Mouse (Mus musculus) left cerebral cortex, postnatal 25 days (tissue): ENCODE data around the gene Skap2. TPM values are rescaled to one million over a fixed set of nuclear protein-coding genes. Genes with fewer than 3 reads are reported as not detected.

Experiments
- DNase-seq, 2 experiments: peaks; one replicate each; pipeline ENCODE4 v3.0.0; 2022; ENCODE audit warnings: low spot score in 2 of 2, mixed read lengths in 1 of 2
- intact Hi-C: fragments of 180-260 bp; cut with DNase I; formaldehyde crosslinking; loops from one replicate; pipeline ENCODE4 v1.15.1; 2025
- total RNA-seq, 2 experiments: library from RNA; stranded (reverse); gene quantifications; 2 replicates each; pipeline ENCODE4 v1.2.3; 2021

Gene Skap2
- total RNA-seq, 2 experiments from 2014 or later: 9.1 to 10.8 TPM

DNA sequence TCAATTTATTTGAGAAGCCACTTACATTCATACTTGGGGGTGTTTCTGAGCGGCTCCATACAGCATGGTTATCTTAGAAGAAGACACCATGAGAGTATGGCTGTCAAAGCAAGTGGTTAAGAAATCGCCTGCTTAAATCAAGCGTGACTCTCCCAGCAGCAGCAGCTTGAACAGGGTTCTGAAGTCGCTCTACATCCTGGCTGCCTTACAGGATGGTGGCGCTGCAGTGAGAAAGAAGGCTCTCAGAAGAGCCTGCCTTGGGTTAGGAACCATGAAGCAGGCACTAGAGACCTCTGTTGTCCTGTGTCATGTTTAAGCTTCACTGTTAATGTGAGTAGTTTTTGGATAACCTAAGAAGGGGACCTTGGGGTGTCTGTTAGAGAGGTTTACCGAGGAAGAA is 204.3 kb downstream of the Skap2 start:
- intact Hi-C loops: no loop called here
- DNase-seq: no peak

Other genes with a start within 250 kb of the Skap2 start
- gene Hoxa1, start 145.8 kb upstream of the Skap2 start, total RNA-seq: not detected
- not detected for gene Hoxa2, start 152.3 kb upstream of the Skap2 start, total RNA-seq
- gene 5730596B20Rik, start 164.9 kb upstream of the Skap2 start, total RNA-seq: not detected
- not detected for gene Hoxa4, start 179.2 kb upstream of the Skap2 start, total RNA-seq
- gene Hoxa5, start 192.0 kb upstream of the Skap2 start, total RNA-seq: not detected
- not detected for gene Hoxa6, start 196.2 kb upstream of the Skap2 start, total RNA-seq
- gene Hoxa3, start 200.8 kb upstream of the Skap2 start, total RNA-seq: not detected
- not detected for gene Gm28308, start 200.8 kb upstream of the Skap2 start, total RNA-seq
- gene Hoxa7, start 209.3 kb upstream of the Skap2 start, total RNA-seq: not detected
- not detected for gene Hoxa9, start 218.5 kb upstream of the Skap2 start, total RNA-seq
- gene Hoxa10, start 228.3 kb upstream of the Skap2 start, total RNA-seq: not detected
- gene Hoxa11, start 233.3 kb upstream of the Skap2 start, total RNA-seq: not detected
- gene Hoxa13, start 248.3 kb upstream of the Skap2 start, total RNA-seq: not detected